Mouse (Mus musculus) neural tube, embryonic 12.5 days (tissue): ENCODE results near the gene L3mbtl4. TPM values are rescaled to one million over a fixed set of nuclear protein-coding genes. Genes with fewer than 3 reads are reported as not detected.

Experiments
- ATAC-seq: fragments of 200-750 bp; cut with Nextera tagmentation; 2 replicates; pipeline ENCODE4 v1.8.0; 2017; ENCODE audit warnings: low read depth, mild to moderate bottlenecking, moderate TSS enrichment, moderate library complexity; ENCODE audit not compliant: low FRiP score
- H3K27ac ChIP-seq: fragments of 300-500 bp; sonication (generic); 2 replicates; pipeline ENCODE4 v1.5.1; 2016
- H3K27me3 ChIP-seq: fragments of 300-500 bp; sonication (generic); replicated peaks from 2 replicates; pipeline ENCODE4 v1.6.1; 2016; ENCODE audit warnings: mild to moderate bottlenecking
- H3K36me3 ChIP-seq: fragments of 300-500 bp; sonication (generic); 2 replicates; pipeline ENCODE4 v1.6.1; 2016; ENCODE audit warnings: mild to moderate bottlenecking
- H3K4me1 ChIP-seq: fragments of 300-500 bp; sonication (generic); 2 replicates; pipeline ENCODE4 v1.6.1; 2016
- H3K4me2 ChIP-seq: fragments of 300-500 bp; sonication (generic); replicated peaks from 2 replicates; pipeline ENCODE4 v1.6.1; 2016; ENCODE audit warnings: mild to moderate bottlenecking
- H3K4me3 ChIP-seq: fragments of 300-500 bp; sonication (generic); 2 replicates; pipeline ENCODE4 v1.5.1; 2016
- H3K9ac ChIP-seq: fragments of 300-500 bp; sonication (generic); 2 replicates; pipeline ENCODE4 v1.6.1; 2016; ENCODE audit warnings: mild to moderate bottlenecking
- H3K9me3 ChIP-seq: fragments of 300-500 bp; sonication (generic); 2 replicates; pipeline ENCODE4 v1.6.1; 2016; ENCODE audit warnings: mild to moderate bottlenecking
- WGBS: fragments of 180-500 bp; shearing (Covaris S2); methylation state at CpG from one replicate; pipeline ENCODE4 v1.1.7; 2016; 5-methylcytosine and 5-hydroxymethylcytosine counted together
- polyA plus RNA-seq: library from polyadenylated mRNA; unstranded; fragments of >200 nt; fragmentation: Nextera tagmentation; extraction: Ambion mirVana; gene quantifications from 2 replicates; pipeline ENCODE4 v1.2.1, GENCODE M21; 2016

The L3mbtl4 gene
- 0.68 and 0.93 TPM in 2 replicates for polyA plus RNA-seq

DNA sequence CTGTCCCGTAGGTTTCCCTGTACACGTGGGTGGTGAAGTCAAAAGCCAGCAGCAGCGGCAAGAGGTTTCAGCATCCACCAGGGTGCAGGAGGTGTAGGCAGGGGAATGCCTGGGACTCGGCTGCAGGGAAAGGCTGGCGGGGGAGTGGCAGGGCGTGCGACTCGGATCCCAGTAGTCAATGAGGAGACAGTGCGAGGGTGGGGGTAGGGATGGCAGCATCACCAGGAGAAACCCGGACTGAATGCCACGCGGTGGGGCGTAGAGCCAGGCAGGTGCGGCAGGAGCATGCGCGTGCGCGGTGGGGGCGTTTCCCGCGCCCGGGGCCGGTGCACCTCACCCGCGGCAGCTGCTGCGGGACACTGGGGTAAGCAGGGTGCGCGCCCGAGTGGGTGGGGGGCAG is at the start of gene L3mbtl4:
L3mbtl4 (plus strand) TSS at position 271 of the 400 bp plus-strand sequence.
- Histone ChIP-seq H3K4me1 (peaks cover 10% of the 10 kb centered on the region), H3K9me3 (no peaks in the 10 kb centered on the region), H3K9ac (peak within 1 kb of the TSS; percentile 59), H3K36me3 (no peaks in the 10 kb centered on the region), H3K27me3 (peaks cover 10% of the 10 kb centered on the region; the same call in 1 of the 2 replicates), H3K27ac (no peak within 1 kb of the TSS), H3K4me2 (peak within 1 kb of the TSS; percentile 99), H3K4me3 (peak within 1 kb of the TSS; percentile 52)
- ATAC-seq: peak; percentile 88
- WGBS: 1% methylated on average over 29 of the region's 29 CpGs

DNA sequence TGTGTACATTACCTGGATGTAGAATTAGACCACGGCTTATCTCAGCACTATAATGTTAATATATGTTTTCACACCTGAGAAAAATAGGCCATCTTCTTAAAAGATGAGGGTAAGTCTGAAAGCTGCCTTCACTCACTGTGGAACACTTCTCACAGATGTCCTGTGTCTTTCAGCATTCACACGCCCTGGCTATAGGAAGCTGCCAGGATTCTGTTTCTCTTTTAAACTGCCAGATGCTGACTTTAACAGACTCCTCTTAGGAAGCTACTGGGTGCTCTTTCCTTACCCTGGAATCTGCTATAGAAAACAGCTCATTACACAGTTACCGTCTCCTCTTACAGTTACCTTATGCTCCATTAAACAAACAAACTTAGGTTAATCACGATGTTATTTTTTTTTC is 43.1 kb upstream of the L3mbtl4 start:
- H3K27me3 ChIP-seq: no peaks in the 10 kb centered on the region
- H3K9me3 ChIP-seq: no peaks in the 10 kb centered on the region
- no peaks in the 10 kb centered on the region for H3K36me3 ChIP-seq
- no peak overlapping the region for H3K4me2 ChIP-seq
- no peak for ATAC-seq
- no peak overlapping the region for H3K27ac ChIP-seq
- H3K4me1 ChIP-seq: no peaks in the 10 kb centered on the region
- H3K4me3 ChIP-seq: no peak overlapping the region
- 82% methylated on average over 4 of the region's 4 CpGs for WGBS
- H3K9ac ChIP-seq: no peak overlapping the region

DNA sequence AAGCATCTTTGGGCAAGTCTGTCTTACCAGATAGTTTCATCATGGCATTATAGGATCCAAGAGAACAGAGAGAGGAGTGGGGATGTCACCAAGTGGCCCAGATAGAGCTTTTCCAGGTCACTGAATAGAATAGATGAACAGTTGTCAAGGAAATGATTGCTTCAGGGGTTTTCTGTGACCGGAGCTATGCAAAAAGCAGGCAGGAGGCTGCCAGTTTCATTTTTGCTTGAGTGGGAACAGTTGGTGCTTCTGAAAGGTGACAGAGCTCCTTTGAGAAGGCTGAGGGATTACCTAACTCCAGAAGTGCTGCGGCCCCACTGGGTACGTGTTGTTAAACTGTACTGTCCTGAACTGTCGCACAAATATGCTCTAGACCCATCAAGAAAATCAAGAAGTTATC is 38.2 kb upstream of the L3mbtl4 start:
- no peaks in the 10 kb centered on the region for H3K4me1 ChIP-seq
- no peak overlapping the region for H3K9ac ChIP-seq
- no peak overlapping the region for H3K4me3 ChIP-seq
- H3K27ac ChIP-seq: no peak overlapping the region
- 93% methylated on average over 4 of the region's 4 CpGs for WGBS
- H3K36me3 ChIP-seq: no peaks in the 10 kb centered on the region
- no peaks in the 10 kb centered on the region for H3K27me3 ChIP-seq
- no peak for ATAC-seq
- H3K9me3 ChIP-seq: no peaks in the 10 kb centered on the region
- H3K4me2 ChIP-seq: no peak overlapping the region

DNA sequence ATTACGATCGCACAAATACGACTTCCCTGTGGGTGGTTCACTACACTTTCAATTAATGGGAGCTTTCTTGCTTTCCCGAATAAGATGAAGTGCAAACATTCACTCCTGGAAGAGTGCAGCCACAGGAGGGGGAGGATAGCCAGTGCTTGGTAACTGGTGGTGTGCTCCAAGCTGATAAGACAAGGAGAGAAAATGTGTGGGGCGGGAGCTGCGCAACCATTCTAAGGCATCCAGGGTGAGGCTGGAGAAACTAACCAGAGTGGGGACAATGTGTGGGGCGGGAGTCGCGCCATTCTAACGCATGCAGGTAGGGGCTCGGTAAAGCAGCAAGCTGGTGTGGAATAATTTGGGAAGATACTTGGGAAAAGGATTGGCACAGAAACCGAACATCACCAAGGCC is 36.6 kb upstream of the L3mbtl4 start:
- Histone ChIP-seq H3K4me1 (no peaks in the 10 kb centered on the region), H3K27me3 (no peaks in the 10 kb centered on the region), H3K27ac (no peak overlapping the region), H3K36me3 (no peaks in the 10 kb centered on the region), H3K9me3 (no peaks in the 10 kb centered on the region), H3K4me3 (no peak overlapping the region), H3K9ac (no peak overlapping the region), H3K4me2 (no peak overlapping the region)
- 88% methylated on average over 12 of the region's 12 CpGs for WGBS
- ATAC-seq: no peak

DNA sequence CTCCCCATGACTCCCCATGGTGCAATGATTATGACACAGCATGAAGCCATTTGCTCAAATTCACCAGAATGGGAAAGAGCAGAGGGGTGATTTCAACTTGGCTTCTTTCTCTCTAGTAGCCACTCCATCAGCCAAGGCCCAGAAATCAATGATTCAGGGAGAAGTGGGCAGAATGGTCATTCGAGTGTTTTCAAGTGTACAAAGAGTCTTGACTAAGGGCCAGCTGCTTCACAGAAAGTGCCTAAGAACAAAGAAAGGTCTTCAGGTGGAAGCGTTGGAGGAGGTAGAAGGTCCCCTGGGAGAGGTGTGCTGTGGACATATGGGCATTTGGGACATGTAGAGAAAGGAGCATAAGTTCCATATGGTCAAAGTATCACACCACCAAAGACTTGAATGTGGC is 33.4 kb upstream of the L3mbtl4 start:
- Histone ChIP-seq H3K27ac (no peak overlapping the region), H3K4me2 (no peak overlapping the region), H3K4me1 (no peaks in the 10 kb centered on the region), H3K9ac (no peak overlapping the region), H3K36me3 (no peaks in the 10 kb centered on the region), H3K4me3 (no peak overlapping the region), H3K9me3 (no peaks in the 10 kb centered on the region), H3K27me3 (no peaks in the 10 kb centered on the region)
- WGBS: 80% methylated on average over 2 of the region's 2 CpGs
- no peak for ATAC-seq

DNA sequence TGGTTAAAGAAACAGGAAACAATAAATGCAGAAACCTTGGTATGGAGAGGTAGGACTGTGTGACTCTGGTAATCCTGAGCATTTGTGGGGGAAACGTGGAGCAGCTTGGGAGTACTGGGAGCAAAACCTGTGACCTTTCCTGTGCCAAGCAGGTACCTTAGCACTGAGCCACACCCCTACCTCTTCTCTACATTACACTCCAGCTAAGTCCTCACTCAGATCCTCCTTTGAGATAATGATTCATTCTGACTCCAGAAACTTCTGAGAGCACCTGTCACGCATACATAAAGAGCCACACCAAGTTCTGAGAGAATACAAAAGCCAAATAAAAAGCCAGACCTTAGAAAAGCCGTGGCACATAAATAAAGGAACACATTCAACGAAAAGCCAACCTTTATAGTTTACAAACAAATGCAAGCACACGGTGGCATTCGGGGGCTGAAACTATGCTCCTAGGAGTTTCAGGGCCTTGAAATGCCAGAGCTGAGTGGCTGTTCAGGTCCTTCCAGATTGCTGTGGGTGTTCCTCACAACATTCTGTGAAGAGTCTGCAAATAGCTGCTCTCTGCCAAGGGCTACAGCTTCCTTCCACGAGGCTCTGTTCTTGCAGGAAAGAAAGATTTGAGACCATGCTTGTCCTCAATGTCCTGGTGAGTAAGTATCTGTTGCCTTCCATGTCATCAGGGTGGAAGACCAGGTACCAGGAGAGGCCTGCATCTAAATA is 8.6 kb upstream of the L3mbtl4 start:
- no peaks in the 10 kb centered on the region for H3K27me3 ChIP-seq
- peaks cover 7% of the 10 kb centered on the region; the same call in 1 of the 2 replicates for H3K9me3 ChIP-seq
- no peak overlapping the region for H3K9ac ChIP-seq
- no peaks in the 10 kb centered on the region for H3K4me1 ChIP-seq
- 73% methylated on average over 7 of the region's 7 CpGs for WGBS
- H3K36me3 ChIP-seq: no peaks in the 10 kb centered on the region
- no peak overlapping the region for H3K4me2 ChIP-seq
- ATAC-seq: no peak
- H3K27ac ChIP-seq: no peak overlapping the region
- H3K4me3 ChIP-seq: no peak overlapping the region

DNA sequence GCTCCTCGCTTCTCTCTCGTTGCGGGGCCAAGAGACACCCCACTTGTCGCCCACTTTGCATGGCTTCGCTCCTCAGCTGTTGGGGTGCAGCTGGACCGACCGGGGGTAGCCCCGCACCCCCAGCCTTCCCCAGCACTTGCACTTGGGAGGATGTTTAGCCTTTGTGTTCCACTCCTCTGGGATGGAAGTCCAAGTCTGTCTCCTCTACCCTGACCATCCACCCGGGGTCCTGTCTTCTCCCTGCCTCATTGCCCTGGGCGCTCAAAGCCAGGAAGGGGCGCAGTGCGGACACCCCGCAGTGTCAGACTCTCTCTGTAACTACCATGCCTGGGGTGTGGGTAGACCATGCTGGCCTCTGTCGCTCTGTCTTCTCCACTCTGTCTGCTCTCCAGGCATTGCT is 357 bp downstream of the L3mbtl4 start:
- H3K27ac ChIP-seq: no peak overlapping the region
- H3K4me1 ChIP-seq: peaks cover 10% of the 10 kb centered on the region
- H3K27me3 ChIP-seq: peaks cover 10% of the 10 kb centered on the region; the same call in 1 of the 2 replicates
- H3K4me3 ChIP-seq: peak overlapping the region; percentile 52
- no peaks in the 10 kb centered on the region for H3K9me3 ChIP-seq
- no peaks in the 10 kb centered on the region for H3K36me3 ChIP-seq
- 15% methylated on average over 14 of the region's 14 CpGs for WGBS
- ATAC-seq: peak; percentile 71
- H3K9ac ChIP-seq: peak overlapping the region; percentile 59
- H3K4me2 ChIP-seq: peak overlapping the region; percentile 99

DNA sequence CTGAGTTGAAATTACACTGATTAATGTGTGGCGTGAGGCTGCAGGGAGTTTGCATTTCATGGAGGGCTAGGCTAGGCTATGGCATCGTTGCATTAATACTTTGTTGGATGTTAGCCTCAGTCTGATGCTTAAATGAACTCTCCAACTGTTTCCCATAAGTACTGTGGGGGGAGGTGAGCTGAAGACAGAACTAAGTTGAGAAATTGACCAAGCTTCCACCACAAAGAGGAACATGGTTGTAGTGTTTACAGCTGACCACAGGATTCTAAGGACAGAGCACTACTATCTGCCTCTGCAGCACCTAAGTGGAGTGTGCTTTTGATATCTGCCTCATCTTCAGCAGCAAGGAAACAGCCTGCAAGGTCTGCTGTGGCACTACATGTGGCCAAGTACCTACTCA is 1.5 kb downstream of the L3mbtl4 start:
- peaks cover 10% of the 10 kb centered on the region; the same call in 1 of the 2 replicates for H3K27me3 ChIP-seq
- no peak for ATAC-seq
- H3K9me3 ChIP-seq: no peaks in the 10 kb centered on the region
- H3K36me3 ChIP-seq: no peaks in the 10 kb centered on the region
- H3K4me3 ChIP-seq: no peak overlapping the region
- no peak overlapping the region for H3K4me2 ChIP-seq
- WGBS: 86% methylated on average over 2 of the region's 2 CpGs
- peaks cover 10% of the 10 kb centered on the region for H3K4me1 ChIP-seq
- no peak overlapping the region for H3K9ac ChIP-seq
- no peak overlapping the region for H3K27ac ChIP-seq

DNA sequence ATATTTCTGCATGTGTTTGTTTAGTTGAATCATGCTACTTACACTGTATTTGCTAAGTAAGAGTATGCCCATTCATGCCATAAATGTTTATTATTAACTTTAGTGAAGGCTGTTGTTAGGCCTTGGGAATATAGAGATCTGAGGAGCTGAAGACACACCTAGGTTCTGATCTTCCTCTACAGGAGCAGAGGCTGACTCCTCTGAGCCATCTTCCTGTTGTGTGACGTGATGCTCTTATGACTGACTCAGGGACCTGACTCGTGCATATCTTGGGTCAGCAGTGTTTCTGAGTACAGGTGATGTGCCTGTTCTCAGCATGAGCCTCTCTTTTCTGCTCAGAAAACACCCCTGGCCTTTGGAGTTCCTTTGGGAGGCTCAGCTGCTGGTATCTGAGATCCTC is 7.3 kb downstream of the L3mbtl4 start:
- Histone ChIP-seq H3K9ac (no peak overlapping the region), H3K27ac (no peak overlapping the region), H3K4me3 (no peak overlapping the region), H3K4me2 (no peak overlapping the region), H3K4me1 (no peaks in the 10 kb centered on the region), H3K36me3 (no peaks in the 10 kb centered on the region), H3K9me3 (no peaks in the 10 kb centered on the region), H3K27me3 (no peaks in the 10 kb centered on the region)
- no peak for ATAC-seq
- 93% methylated on average over 2 of the region's 2 CpGs for WGBS

DNA sequence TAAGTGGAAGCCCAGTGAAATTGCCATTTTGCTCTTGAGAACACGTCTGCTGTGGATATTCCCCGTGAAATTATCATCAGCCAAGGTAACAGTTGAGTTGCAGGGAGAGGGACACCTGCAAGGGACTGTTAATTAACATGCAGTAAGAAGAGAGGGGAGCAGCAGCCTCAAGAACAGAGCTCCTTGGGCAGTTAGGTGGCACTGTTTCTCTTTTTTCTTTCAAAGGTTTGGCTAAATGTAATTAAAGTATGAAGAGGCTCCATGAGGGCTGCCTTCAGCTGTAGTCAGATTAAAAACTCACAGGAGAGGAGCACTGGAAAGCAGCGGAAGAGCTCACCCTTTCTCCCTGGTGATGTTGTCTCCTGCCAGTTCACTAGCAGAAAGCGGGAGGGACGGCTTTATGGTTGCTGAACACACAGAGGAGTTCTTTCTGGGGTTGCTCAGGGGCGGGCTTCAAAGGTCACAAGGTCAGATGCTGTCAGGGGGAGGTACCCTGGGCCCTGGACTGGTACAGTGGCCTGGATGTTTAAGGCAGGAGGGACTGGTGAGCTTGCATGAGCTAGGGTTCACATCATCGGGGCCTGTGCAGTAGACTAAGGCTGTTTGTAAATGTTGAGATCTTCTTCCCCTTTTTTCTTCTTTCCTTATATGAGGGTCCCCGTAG is 11.7 kb downstream of the L3mbtl4 start:
- WGBS: 26% methylated on average over 8 of the region's 8 CpGs
- ATAC-seq: no peak
- Histone ChIP-seq H3K27me3 (no peaks in the 10 kb centered on the region), H3K36me3 (no peaks in the 10 kb centered on the region), H3K9ac (no peak overlapping the region), H3K27ac (no peak overlapping the region), H3K4me3 (no peak overlapping the region), H3K9me3 (no peaks in the 10 kb centered on the region), H3K4me1 (no peaks in the 10 kb centered on the region), H3K4me2 (no peak overlapping the region)

DNA sequence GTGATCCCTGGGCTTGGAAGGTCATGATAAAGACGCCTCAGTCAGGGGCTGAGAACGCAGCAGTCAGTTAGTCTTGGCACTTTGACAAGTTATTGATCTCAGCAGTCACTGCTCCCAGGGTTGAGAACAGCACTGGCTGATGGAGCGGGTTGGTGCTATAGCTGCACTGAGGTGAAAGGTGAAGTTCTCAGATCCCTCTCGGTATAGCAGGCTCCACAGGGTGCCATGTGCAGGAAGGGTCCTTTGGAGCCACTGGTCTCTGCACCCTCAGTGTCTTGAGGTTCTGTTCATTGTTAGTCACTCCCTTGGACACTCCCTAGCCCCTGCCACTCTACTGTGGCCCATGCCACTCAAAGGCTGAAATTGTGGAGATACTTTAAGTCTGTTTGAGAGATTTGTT is 14.5 kb downstream of the L3mbtl4 start:
- H3K9ac ChIP-seq: no peak overlapping the region
- H3K9me3 ChIP-seq: no peaks in the 10 kb centered on the region
- ATAC-seq: no peak
- no peaks in the 10 kb centered on the region for H3K4me1 ChIP-seq
- H3K4me2 ChIP-seq: no peak overlapping the region
- H3K27ac ChIP-seq: no peak overlapping the region
- H3K4me3 ChIP-seq: no peak overlapping the region
- no peaks in the 10 kb centered on the region for H3K27me3 ChIP-seq
- no peaks in the 10 kb centered on the region for H3K36me3 ChIP-seq
- WGBS: 85% methylated on average over 4 of the region's 4 CpGs

DNA sequence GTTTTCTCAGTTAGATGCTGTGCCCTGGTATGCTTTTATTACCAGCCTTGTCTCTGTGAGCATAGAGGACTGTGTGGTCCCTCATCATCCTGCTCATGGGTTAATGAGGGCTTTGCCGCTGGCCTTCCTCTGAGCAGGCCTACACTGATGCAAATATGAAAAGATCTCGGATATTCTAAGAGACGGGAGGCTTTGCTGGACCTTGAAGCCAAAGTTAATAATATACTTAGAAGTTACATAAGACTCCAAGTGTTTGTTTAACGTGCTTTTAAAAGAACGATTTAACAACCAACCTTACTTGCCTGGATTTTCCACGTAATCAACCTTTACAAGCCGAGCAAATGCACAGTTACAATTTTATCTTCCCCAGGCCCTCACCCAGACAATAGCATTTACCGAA is 15.1 kb downstream of the L3mbtl4 start:
- Histone ChIP-seq H3K27ac (no peak overlapping the region), H3K9ac (no peak overlapping the region), H3K36me3 (no peaks in the 10 kb centered on the region), H3K27me3 (no peaks in the 10 kb centered on the region), H3K4me1 (no peaks in the 10 kb centered on the region), H3K4me3 (no peak overlapping the region), H3K9me3 (no peaks in the 10 kb centered on the region), H3K4me2 (no peak overlapping the region)
- WGBS: 83% methylated on average over 8 of the region's 8 CpGs
- ATAC-seq: no peak
